Comparison of ENCODE assay signal across 8 mouse cellular contexts in genomic region chr13:21783255-21783617, GRCm38 (mm10). TPM values are rescaled to one million over a fixed set of nuclear protein-coding genes. Genes with fewer than 3 reads are reported as not detected.
DNase-seq lines count a peak whose midpoint lies in the region; ATAC-seq and TF ChIP-seq lines count a peak whose summit lies in the region.

Gene Hist1h3i, minus strand, starts transcription at chr13:21783370.

- peak; percentile 62 for ATAC-seq in CD4-positive, CD25-positive, alpha-beta regulatory T cell, adult 4 months
- peak; percentile 77 for ATAC-seq in embryonic facial prominence, embryonic 13.5 days (ENCODE audit: insufficient number of reproducible peaks, insufficient read depth, low FRiP score, low TSS enrichment, low read depth)
- peak; percentile 78 for ATAC-seq in limb, embryonic 13.5 days (ENCODE audit: low FRiP score, low read depth)
- ATAC-seq in midbrain, embryonic 15.5 days (replicated peaks), result peak; percentile 80

- WGBS in embryonic facial prominence, embryonic 13.5 days, result under 1% methylated on average over 15 of the region's 20 CpGs
- under 1% methylated on average over 20 of the region's 20 CpGs for WGBS in heart, adult 2 months
- 0% methylated on average over 13 of the region's 20 CpGs for WGBS in limb, embryonic 13.5 days
- WGBS in midbrain, embryonic 15.5 days, result under 1% methylated on average over 19 of the region's 20 CpGs

- H3K4me1 ChIP-seq in embryonic facial prominence, embryonic 13.5 days, result peaks cover 44% of the 10 kb centered on the region
- H3K4me1 ChIP-seq in heart, adult 2 months (ENCODE audit: control insufficient read depth, insufficient read depth, low read length), result peaks cover 2% of the 10 kb centered on the region; the same call in 1 of the 2 replicates
- peaks cover 34% of the 10 kb centered on the region for H3K4me1 ChIP-seq in limb, embryonic 13.5 days
- H3K4me1 ChIP-seq in midbrain, embryonic 15.5 days, result peaks cover 49% of the 10 kb centered on the region

- peak within 1 kb of the TSS; percentile 73 for H3K4me2 ChIP-seq in embryonic facial prominence, embryonic 13.5 days
- H3K4me2 ChIP-seq in limb, embryonic 13.5 days (replicated peaks), result peak within 1 kb of the TSS; percentile 80
- H3K4me2 ChIP-seq in midbrain, embryonic 15.5 days, result peak within 1 kb of the TSS; percentile 81

- peak; percentile 63 for TF ChIP-seq POLR2A in heart, adult 2 months (IDR thresholded peaks at IDR 0.05; ENCODE audit: insufficient read depth, low read depth, low read length)

- no peaks in the 10 kb centered on the region for H3K36me3 ChIP-seq in embryonic facial prominence, embryonic 13.5 days
- no peaks in the 10 kb centered on the region for H3K36me3 ChIP-seq in heart, adult 2 months (ENCODE audit: control insufficient read depth, insufficient read depth, low read length)
- H3K36me3 ChIP-seq in limb, embryonic 13.5 days, result no peaks in the 10 kb centered on the region
- H3K36me3 ChIP-seq in midbrain, embryonic 15.5 days (replicated peaks), result no peaks in the 10 kb centered on the region
- H3K36me3 ChIP-seq in splenic B cell, adult 2 months (ENCODE audit: control insufficient read depth, insufficient read depth, low read length, poor library complexity, severe bottlenecking), result no peaks in the 10 kb centered on the region

- H3K9me3 ChIP-seq in embryonic facial prominence, embryonic 13.5 days, result no peaks in the 10 kb centered on the region
- no peaks in the 10 kb centered on the region for H3K9me3 ChIP-seq in limb, embryonic 13.5 days
- no peaks in the 10 kb centered on the region for H3K9me3 ChIP-seq in midbrain, embryonic 15.5 days

- H3K27me3 ChIP-seq in embryonic facial prominence, embryonic 13.5 days, result no peaks in the 10 kb centered on the region
- H3K27me3 ChIP-seq in heart, adult 2 months (ENCODE audit: control insufficient read depth, insufficient read depth, low read length), result no peaks in the 10 kb centered on the region
- no peaks in the 10 kb centered on the region for H3K27me3 ChIP-seq in limb, embryonic 13.5 days
- no peaks in the 10 kb centered on the region for H3K27me3 ChIP-seq in midbrain, embryonic 15.5 days (replicated peaks)
- H3K27me3 ChIP-seq in splenic B cell, adult 2 months (ENCODE audit: control insufficient read depth, insufficient read depth, low read length, poor library complexity, severe bottlenecking), result no peaks in the 10 kb centered on the region

- H3K27ac ChIP-seq in embryonic facial prominence, embryonic 13.5 days, result peak within 1 kb of the TSS; percentile 95
- H3K27ac ChIP-seq in heart, adult 2 months, result peak within 1 kb of the TSS; percentile 44
- H3K27ac ChIP-seq in limb, embryonic 13.5 days, result peak within 1 kb of the TSS; percentile 87
- H3K27ac ChIP-seq in midbrain, embryonic 15.5 days, result peak within 1 kb of the TSS; percentile 78

- TF ChIP-seq CTCF in heart, adult 2 months (IDR thresholded peaks at IDR 0.05), result no peak

- peak; percentile 42 to 58 for DNase-seq in adrenal gland, postnatal 36 days
- peak; percentile 42 to 70 for DNase-seq in heart, adult 2 months
- DNase-seq in kidney, adult 9 months, result peak; percentile 52
- peak; percentile 94 for DNase-seq in splenic B cell, adult 2 months (ENCODE audit: low read depth, low spot score)

- intact Hi-C loops in heart, adult 2 months (cut with DNase I), result loop anchor here (10.0 kb wide), 1 partner anchor 1802 kb away; the partner anchor contains the start of gene Hist1h4d

- H3K4me3 ChIP-seq in embryonic facial prominence, embryonic 13.5 days, result peak within 1 kb of the TSS; percentile 48
- peak within 1 kb of the TSS; percentile 57 for H3K4me3 ChIP-seq in heart, adult 2 months
- peak within 1 kb of the TSS; percentile 49 for H3K4me3 ChIP-seq in limb, embryonic 13.5 days
- peak within 1 kb of the TSS; percentile 41 for H3K4me3 ChIP-seq in midbrain, embryonic 15.5 days

- H3K9ac ChIP-seq in embryonic facial prominence, embryonic 13.5 days, result peak within 1 kb of the TSS; percentile 78
- peak within 1 kb of the TSS; percentile 76 for H3K9ac ChIP-seq in heart, adult 2 months (ENCODE audit: low read depth, low read length)
- peak within 1 kb of the TSS; percentile 77 for H3K9ac ChIP-seq in limb, embryonic 13.5 days
- H3K9ac ChIP-seq in midbrain, embryonic 15.5 days, result peak within 1 kb of the TSS; percentile 38; the same call in 1 of the 2 replicates

- no peak for TF ChIP-seq EP300 in heart, adult 2 months (IDR thresholded peaks at IDR 0.05; ENCODE audit: insufficient read depth, low read depth, low read length)

- H3K79me2 ChIP-seq in heart, adult 2 months (replicated peaks; ENCODE audit: control insufficient read depth, insufficient read depth, low read length), result no peaks in the 10 kb centered on the region

RNA-seq across cellular contexts. Expression of gene Hist1h3i, which starts in this region (rescaled TPM):
- polyA plus RNA-seq in CD4-positive, CD25-positive, alpha-beta regulatory T cell, adult 4 months (2017; shearing (Covaris generic)), result not detected
- total RNA-seq in adrenal gland, postnatal 36 days (2021), result 10 to 100 TPM; 61.4 to 73.9 TPM
- polyA plus RNA-seq in embryonic facial prominence, embryonic 13.5 days (2015; fragmentation: Nextera tagmentation; extraction: Ambion mirVana), result 128 and 155 TPM in 2 replicates
- 10 to 100 TPM in 1 of 2 experiments, 1 to 10 TPM in 1; 9.1 to 13.1 TPM for total RNA-seq in heart, adult 2 months (2021)
- polyA plus RNA-seq in heart, adult 2 months (2012; rRNA removed), result 1.1 and 1.7 TPM in 2 replicates
- 133 and 146 TPM in 2 replicates for polyA plus RNA-seq in limb, embryonic 13.5 days (2015; fragmentation: Nextera tagmentation; extraction: Ambion mirVana)
- 26.1 and 35.4 TPM in 2 replicates for polyA plus RNA-seq in midbrain, embryonic 15.5 days (2015; fragmentation: Nextera tagmentation; extraction: Ambion mirVana)

Comparison
In these comparisons a context has a peak if more than half of its experiments do, and no peak if none do; other contexts are left out.
1. Peak in every context shown above with its lines: DNase-seq, ATAC-seq, H3K4me3 ChIP-seq and H3K27ac ChIP-seq.
2. RNA of gene Hist1h3i (total RNA-seq): 61.4 to 73.9 TPM in adrenal gland, postnatal 36 days; 9.1 to 13.1 TPM in heart, adult 2 months; every median in the first group is over 4 times any median in the second.
3. Peak in ATAC-seq in CD4-positive, CD25-positive, alpha-beta regulatory T cell, adult 4 months; RNA of the gene not detected or under 1 TPM.
4. H3K27ac ChIP-seq: peak in every context shown above with its lines; median percentile 95 in embryonic facial prominence, embryonic 13.5 days; 87 in limb, embryonic 13.5 days; 78 in midbrain, embryonic 15.5 days; 44 in heart, adult 2 months.